Mouse (Mus musculus) cerebellum, adult 2 months (tissue): ENCODE measurements around the gene Cisd1.

Experiments
- CTCF ChIP-seq: fragments of 200-500 bp; IDR thresholded peaks from 2 replicates; pipeline ENCODE4 v1.5.1; 2011; ENCODE audit warnings: low read depth, mild to moderate bottlenecking, control low read depth, low read length, moderate library complexity, borderline replicate concordance; ENCODE audit not compliant: insufficient read depth
- POLR2A ChIP-seq: fragments of 200-500 bp; IDR thresholded peaks from 2 replicates; pipeline ENCODE4 v1.6.1; 2011; ENCODE audit warnings: low read length, control low read depth, borderline replicate concordance; ENCODE audit not compliant: insufficient read depth

GRCm38 (mm10) chr10:71382109-71382508 lies 37.4 kb upstream of the Cisd1 start:
- TF ChIP-seq POLR2A (no peak), CTCF (no peak)
